Mouse (Mus musculus): ENCODE results near the gene Tcta. TPM values are rescaled to one million over a fixed set of nuclear protein-coding genes. Genes with fewer than 3 reads are reported as not detected.

The Tcta gene
- polyA plus RNA-seq (2015; fragmentation: Nextera tagmentation; extraction: Ambion mirVana) = 29.6 and 35.5 TPM in 2 replicates

DNA sequence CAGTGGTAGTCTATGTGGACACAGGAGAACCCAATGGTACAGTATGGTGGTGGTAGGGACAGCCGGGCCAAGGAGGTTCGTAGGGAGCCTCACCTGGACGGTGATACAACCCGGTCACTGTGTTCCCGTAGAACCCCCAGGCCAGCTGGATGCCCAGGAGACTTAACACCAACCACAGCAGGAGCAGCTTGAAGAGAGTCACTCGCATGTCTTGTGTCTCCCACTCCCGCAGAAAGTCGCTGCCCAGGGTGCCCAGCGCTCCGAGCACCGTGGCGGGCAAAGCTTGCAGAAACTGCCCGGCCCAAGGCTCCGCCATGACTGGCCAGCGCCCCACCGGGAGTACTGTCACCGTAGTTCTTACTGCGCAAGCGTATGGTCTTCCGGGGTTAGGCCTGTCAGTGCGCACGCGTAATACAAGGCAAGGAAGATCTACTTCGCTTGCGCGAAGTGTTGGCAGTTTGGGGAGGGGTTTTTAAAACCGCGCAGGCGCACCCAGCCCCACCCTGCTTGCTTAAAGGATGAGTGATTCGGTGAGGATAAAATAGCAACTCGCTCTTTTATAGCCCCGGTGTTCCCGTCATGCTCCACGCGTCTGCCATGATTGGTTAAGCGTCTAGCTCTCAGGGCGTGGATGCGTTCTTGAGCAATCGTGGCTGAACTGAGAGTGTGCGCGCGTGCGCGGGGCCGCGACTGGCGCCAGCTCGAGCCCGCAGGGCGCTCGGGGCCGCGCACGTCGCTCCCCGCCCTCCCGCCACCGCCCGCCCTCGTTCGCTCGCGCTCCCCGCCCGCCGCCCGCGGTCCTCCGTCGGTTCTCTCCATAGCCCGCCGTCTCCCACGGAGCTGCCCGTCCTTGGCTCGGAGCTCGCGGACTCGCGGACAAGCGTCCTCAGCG lies at the start of gene Tcta, which contains the start of gene Rhoa:
TSS of gene Tcta (minus strand) at position 532 of the 892 bp plus-strand sequence.
TSS of gene Rhoa (plus strand) at position 501 of the 892 bp plus-strand sequence.
- Histone ChIP-seq H3K4me3 (peak within 1 kb of the TSS; percentile 98), H3K27ac (peak within 1 kb of the TSS; percentile 100), H3K27me3 (no peaks in the 10 kb centered on the region), H3K4me1 (peaks cover 42% of the 10 kb centered on the region), H3K4me2 (peak within 1 kb of the TSS; percentile 74), H3K36me3 (peaks cover 16% of the 10 kb centered on the region; the same call in 1 of the 2 replicates), H3K9me3 (no peaks in the 10 kb centered on the region), H3K9ac (peak within 1 kb of the TSS; percentile 100)
- WGBS = under 1% methylated on average over 80 of the region's 81 CpGs
- ATAC-seq (ENCODE audit: borderline replicate concordance, extremely low read depth, low FRiP score, low TSS enrichment) = peak; percentile 97

DNA sequence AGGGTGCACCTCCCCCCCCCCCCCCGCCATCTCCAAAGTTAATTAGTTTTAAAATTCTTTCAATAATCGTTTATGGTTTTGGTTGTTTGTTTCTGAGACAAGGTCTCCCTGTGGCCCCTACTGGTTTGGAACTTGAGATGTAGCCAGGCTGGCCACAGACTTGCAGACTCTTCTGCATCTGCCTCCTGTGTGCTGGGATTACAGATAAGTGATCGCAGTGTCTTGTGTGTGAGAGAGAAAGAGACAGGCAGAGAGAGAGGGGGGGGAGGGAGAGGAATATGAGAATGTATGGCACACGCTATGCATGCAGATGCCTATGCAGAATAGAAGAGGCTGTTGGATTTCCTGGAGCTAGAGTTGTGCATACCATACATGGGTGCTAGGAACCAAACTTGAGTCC lies 43.8 kb upstream of the Tcta start:
- 86% methylated on average over 4 of the region's 4 CpGs for WGBS
- H3K9ac ChIP-seq = no peak overlapping the region
- no peaks in the 10 kb centered on the region for H3K9me3 ChIP-seq
- H3K27me3 ChIP-seq = no peaks in the 10 kb centered on the region
- no peak for ATAC-seq (ENCODE audit: borderline replicate concordance, extremely low read depth, low FRiP score, low TSS enrichment)
- peaks cover 48% of the 10 kb centered on the region for H3K36me3 ChIP-seq
- no peak overlapping the region for H3K4me3 ChIP-seq
- peaks cover 11% of the 10 kb centered on the region for H3K4me1 ChIP-seq
- H3K27ac ChIP-seq = no peak overlapping the region
- no peak overlapping the region for H3K4me2 ChIP-seq

DNA sequence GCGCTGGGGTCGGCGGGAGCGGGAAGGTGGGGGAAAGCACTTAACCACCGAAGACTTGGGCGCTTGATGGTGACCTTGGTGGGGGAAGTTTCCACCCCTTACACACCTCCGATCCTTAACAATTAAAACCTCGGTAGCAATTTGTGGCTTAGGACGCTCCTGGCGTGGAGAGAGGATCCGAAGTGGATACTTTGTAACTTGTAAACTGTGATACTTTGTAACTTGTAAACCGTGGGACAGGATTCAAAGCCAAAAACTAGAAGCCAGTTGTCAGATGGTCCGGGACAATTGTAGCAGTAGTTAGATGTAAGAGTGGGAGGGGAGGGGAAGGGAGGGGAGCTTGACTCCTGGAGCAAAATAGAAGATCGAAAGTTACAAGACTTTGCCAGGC lies 42.3 kb upstream of the Tcta start:
- H3K27ac ChIP-seq = peak overlapping the region; percentile 93
- 2% methylated on average over 14 of the region's 14 CpGs for WGBS

DNA sequence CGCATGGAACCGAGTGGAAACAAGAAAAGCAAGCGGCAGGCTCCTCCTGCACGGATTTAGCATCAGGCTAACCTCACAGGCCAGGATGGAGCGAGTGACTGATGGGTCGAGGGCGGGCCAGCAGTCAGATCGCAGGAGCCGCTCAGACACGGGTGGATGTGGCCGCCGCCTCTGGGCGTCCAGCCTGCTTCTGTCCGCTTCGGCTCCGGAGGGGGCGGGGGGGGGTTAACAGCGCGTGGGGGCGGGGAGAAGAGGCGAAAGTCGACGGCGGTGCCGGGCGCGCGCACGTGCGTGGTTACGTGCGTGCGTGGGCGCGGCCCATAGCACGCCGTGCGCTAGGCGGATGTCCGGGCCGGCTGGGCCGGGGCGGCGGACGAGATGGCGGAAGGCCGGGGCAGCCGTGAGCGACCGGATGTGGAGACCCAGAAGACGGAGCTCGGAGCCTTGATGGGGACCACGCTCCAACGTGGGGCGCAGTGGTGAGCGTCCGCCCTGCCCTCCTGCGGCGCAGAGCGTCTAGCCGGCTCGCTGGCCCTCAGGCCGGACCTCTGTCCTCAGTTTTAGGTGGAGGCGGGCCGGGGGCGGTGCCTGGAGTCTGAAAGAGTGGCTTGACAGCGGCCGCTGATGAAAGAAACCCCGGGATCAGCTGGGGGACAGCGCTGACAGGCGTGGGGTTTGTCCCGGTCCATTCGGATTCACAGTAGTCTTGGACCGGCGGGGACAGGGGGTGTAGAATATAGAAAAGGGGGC lies 41.8 kb upstream of the Tcta start, which contains the start of gene Usp4:
TSS of gene Usp4 (plus strand) at position 314 of the 750 bp plus-strand sequence.
- peak within 1 kb of the TSS; percentile 67 for H3K4me2 ChIP-seq
- under 1% methylated on average over 74 of the region's 75 CpGs for WGBS
- peak within 1 kb of the TSS; percentile 88 for H3K9ac ChIP-seq
- H3K27me3 ChIP-seq = no peaks in the 10 kb centered on the region
- peak; percentile 95 for ATAC-seq (ENCODE audit: borderline replicate concordance, extremely low read depth, low FRiP score, low TSS enrichment)
- H3K9me3 ChIP-seq = no peaks in the 10 kb centered on the region
- peaks cover 28% of the 10 kb centered on the region for H3K36me3 ChIP-seq
- peaks cover 12% of the 10 kb centered on the region for H3K4me1 ChIP-seq
- H3K4me3 ChIP-seq = peak within 1 kb of the TSS; percentile 91
- peak within 1 kb of the TSS; percentile 93 for H3K27ac ChIP-seq

More for the DNA sequence above, 42.3 kb upstream of the Tcta start:
- Histone ChIP-seq H3K9ac (peak overlapping the region; percentile 88), H3K4me3 (peak overlapping the region; percentile 91), H3K4me1 (peaks cover 11% of the 10 kb centered on the region), H3K27me3 (no peaks in the 10 kb centered on the region), H3K36me3 (peaks cover 34% of the 10 kb centered on the region), H3K4me2 (peak overlapping the region; percentile 67), H3K9me3 (no peaks in the 10 kb centered on the region)
- ATAC-seq (ENCODE audit: borderline replicate concordance, extremely low read depth, low FRiP score, low TSS enrichment) = no peak

DNA sequence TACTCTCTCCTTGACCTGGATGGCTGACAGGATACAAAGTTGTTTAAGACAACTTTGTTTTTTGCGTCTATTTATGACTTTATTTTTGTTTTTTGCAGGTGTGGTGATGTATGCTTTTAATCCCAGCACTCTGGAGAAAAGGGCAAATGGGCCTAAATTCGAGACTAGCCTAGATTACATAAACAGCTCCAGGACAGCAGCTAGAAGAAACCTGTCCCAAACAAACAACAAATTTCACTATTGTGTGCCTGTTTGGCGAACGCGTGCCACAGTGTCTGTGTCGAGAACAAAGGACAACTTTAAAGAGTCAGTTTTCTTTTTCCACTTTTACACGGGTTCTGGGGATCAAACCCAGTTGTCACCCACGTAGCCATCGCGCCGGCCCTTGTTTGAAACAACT lies 41.1 kb upstream of the Tcta start:
- peak overlapping the region; percentile 93 for H3K27ac ChIP-seq
- no peaks in the 10 kb centered on the region for H3K27me3 ChIP-seq
- no peak for ATAC-seq (ENCODE audit: borderline replicate concordance, extremely low read depth, low FRiP score, low TSS enrichment)
- H3K36me3 ChIP-seq = peaks cover 22% of the 10 kb centered on the region
- 3% methylated on average over 11 of the region's 11 CpGs for WGBS
- peak overlapping the region; percentile 67 for H3K4me2 ChIP-seq
- no peaks in the 10 kb centered on the region for H3K9me3 ChIP-seq
- H3K4me3 ChIP-seq = peak overlapping the region; percentile 91
- peaks cover 19% of the 10 kb centered on the region for H3K4me1 ChIP-seq
- H3K9ac ChIP-seq = peak overlapping the region; percentile 88

GRCm38 (mm10) chr9:108344471-108344870 lies 38.5 kb upstream of the Tcta start:
- H3K27ac ChIP-seq = no peak overlapping the region
- H3K4me1 ChIP-seq = peaks cover 40% of the 10 kb centered on the region
- no peak overlapping the region for H3K4me2 ChIP-seq
- 74% methylated on average over 4 of the region's 4 CpGs for WGBS
- no peaks in the 10 kb centered on the region for H3K9me3 ChIP-seq
- no peak overlapping the region for H3K4me3 ChIP-seq
- H3K9ac ChIP-seq = no peak overlapping the region
- no peaks in the 10 kb centered on the region for H3K36me3 ChIP-seq
- no peaks in the 10 kb centered on the region for H3K27me3 ChIP-seq
- ATAC-seq (ENCODE audit: borderline replicate concordance, extremely low read depth, low FRiP score, low TSS enrichment) = no peak

- Histone ChIP-seq H3K4me3 (no peak overlapping the region), H3K4me1 (peaks cover 35% of the 10 kb centered on the region), H3K27me3 (no peaks in the 10 kb centered on the region), H3K9ac (no peak overlapping the region), H3K9me3 (no peaks in the 10 kb centered on the region), H3K4me2 (no peak overlapping the region), H3K36me3 (no peaks in the 10 kb centered on the region), H3K27ac (no peak overlapping the region)
- 97% methylated on average over 1 of the region's 1 CpGs for WGBS
- no peak for ATAC-seq (ENCODE audit: borderline replicate concordance, extremely low read depth, low FRiP score, low TSS enrichment)
Observed at GRCm38 (mm10) chr9:108343835-108344234, 37.9 kb upstream of the Tcta start.

- Histone ChIP-seq H3K9me3 (no peaks in the 10 kb centered on the region), H3K36me3 (no peaks in the 10 kb centered on the region), H3K27me3 (no peaks in the 10 kb centered on the region), H3K4me2 (no peak overlapping the region), H3K27ac (no peak overlapping the region), H3K4me3 (no peak overlapping the region), H3K9ac (no peak overlapping the region), H3K4me1 (peaks cover 35% of the 10 kb centered on the region)
- WGBS = 81% methylated on average over 3 of the region's 3 CpGs
- ATAC-seq (ENCODE audit: borderline replicate concordance, extremely low read depth, low FRiP score, low TSS enrichment) = no peak
Observed at GRCm38 (mm10) chr9:108343331-108343730, 37.4 kb upstream of the Tcta start.

DNA sequence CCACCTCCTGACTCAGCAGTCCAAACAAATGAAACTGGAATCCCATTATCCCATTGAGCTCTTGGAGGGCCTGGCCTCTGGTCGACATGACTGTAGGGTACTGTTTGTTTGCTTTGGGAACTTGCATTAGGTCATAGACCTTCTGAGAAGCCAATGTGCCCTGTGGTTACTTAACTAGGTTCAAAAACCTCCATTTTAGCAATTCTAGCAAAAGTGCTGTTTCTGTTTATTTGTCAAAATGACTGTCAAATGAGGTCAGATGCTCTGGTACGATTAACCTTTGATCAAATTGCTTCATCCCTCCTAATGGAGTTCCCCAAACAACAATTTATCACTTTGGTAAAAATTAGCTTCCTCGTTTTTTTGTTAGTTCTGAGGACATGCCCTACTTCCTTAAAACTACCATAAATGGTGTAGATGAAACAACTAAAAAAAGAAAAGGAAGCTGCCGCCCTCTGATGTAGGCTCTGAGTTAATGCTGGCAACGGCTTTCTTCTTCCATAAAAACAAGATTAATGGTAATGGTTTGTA lies 36.4 kb upstream of the Tcta start:
- Histone ChIP-seq H3K27ac (peak overlapping the region; percentile 73), H3K9me3 (no peaks in the 10 kb centered on the region), H3K4me3 (no peak overlapping the region), H3K9ac (no peak overlapping the region), H3K27me3 (no peaks in the 10 kb centered on the region), H3K36me3 (peaks cover 4% of the 10 kb centered on the region), H3K4me2 (no peak overlapping the region), H3K4me1 (peaks cover 37% of the 10 kb centered on the region)
- WGBS = 19% methylated on average over 5 of the region's 5 CpGs
- no peak for ATAC-seq (ENCODE audit: borderline replicate concordance, extremely low read depth, low FRiP score, low TSS enrichment)

DNA sequence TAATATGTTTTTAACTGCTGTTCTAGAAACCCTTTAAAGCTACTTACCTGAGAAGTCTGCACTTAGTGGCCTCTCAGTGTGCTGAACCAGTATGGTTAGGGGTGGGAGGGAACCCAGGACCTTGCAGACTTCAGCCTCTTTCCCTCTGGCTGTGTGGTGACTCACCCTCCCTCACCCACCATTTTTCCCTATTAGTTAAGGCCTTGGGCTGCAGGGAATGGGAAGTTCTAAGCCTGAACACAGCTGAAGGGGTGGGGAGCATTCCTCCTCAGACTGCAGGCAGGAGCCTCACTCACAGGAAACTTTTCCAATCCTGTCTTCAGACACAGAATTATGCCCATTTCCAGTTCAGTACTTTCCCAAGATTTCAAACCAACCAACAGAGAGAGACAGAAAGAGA lies 35.8 kb upstream of the Tcta start:
- H3K4me2 ChIP-seq = no peak overlapping the region; the same call in 1 of the 2 replicates
- H3K27ac ChIP-seq = peak overlapping the region; percentile 73
- peaks cover 37% of the 10 kb centered on the region for H3K4me1 ChIP-seq
- no peaks in the 10 kb centered on the region for H3K27me3 ChIP-seq
- no peaks in the 10 kb centered on the region for H3K9me3 ChIP-seq
- no peak overlapping the region for H3K9ac ChIP-seq
- no peak overlapping the region for H3K4me3 ChIP-seq
- ATAC-seq (ENCODE audit: borderline replicate concordance, extremely low read depth, low FRiP score, low TSS enrichment) = no peak
- H3K36me3 ChIP-seq = peaks cover 4% of the 10 kb centered on the region

- no peak overlapping the region for H3K9ac ChIP-seq
- H3K36me3 ChIP-seq = peaks cover 7% of the 10 kb centered on the region
- 0 out of 2 replicates have a peak overlapping the region, but pooled peaks have one; percentile 57 for H3K4me3 ChIP-seq
- peaks cover 37% of the 10 kb centered on the region for H3K4me1 ChIP-seq
- no peak for ATAC-seq (ENCODE audit: borderline replicate concordance, extremely low read depth, low FRiP score, low TSS enrichment)
- 0 out of 2 replicates have a peak overlapping the region, but pooled peaks have one; percentile 20 for H3K27ac ChIP-seq
- H3K4me2 ChIP-seq = peak overlapping the region; percentile 79; the same call in 1 of the 2 replicates
- H3K27me3 ChIP-seq = no peaks in the 10 kb centered on the region
- WGBS = 91% methylated on average over 5 of the region's 5 CpGs
- H3K9me3 ChIP-seq = no peaks in the 10 kb centered on the region
Observed at GRCm38 (mm10) chr9:108341139-108341475, 35.1 kb upstream of the Tcta start.
